Mouse (Mus musculus): ENCODE measurements around the gene Eya4. TPM values are rescaled to one million over a fixed set of nuclear protein-coding genes. Genes with fewer than 3 reads are reported as not detected.

Eya4 gene
- polyA plus RNA-seq, 1 experiment = 6.9 TPM

- Histone ChIP-seq H3K4me3 (ENCODE audit: low read depth, low read length) (no peak overlapping the region), H3K9me3 (replicated peaks; ENCODE audit: control insufficient read depth, insufficient read depth, low read length, poor library complexity, severe bottlenecking) (no peaks in the 10 kb centered on the region), H3K36me3 (ENCODE audit: control insufficient read depth, insufficient read depth, low read length, poor library complexity, severe bottlenecking) (no peaks in the 10 kb centered on the region), H3K9ac (ENCODE audit: low read depth, poor library complexity, severe bottlenecking) (no peak overlapping the region), H3K27me3 (ENCODE audit: control insufficient read depth, insufficient read depth, low read length, poor library complexity, severe bottlenecking) (no peaks in the 10 kb centered on the region), H3K27ac (ENCODE audit: insufficient read depth, low read length) (no peak overlapping the region), H3K4me1 (ENCODE audit: control insufficient read depth, insufficient read depth, low read length) (no peaks in the 10 kb centered on the region)
- TF ChIP-seq EP300 (IDR thresholded peaks at IDR 0.05; ENCODE audit: insufficient read depth, low read depth, low read length) (no peak), POLR2A (IDR thresholded peaks at IDR 0.05; ENCODE audit: insufficient read depth, low read length) (no peak), CTCF (IDR thresholded peaks at IDR 0.05; ENCODE audit: low read depth, low read length) (no peak)
These were observed 222.6 kb downstream of the Eya4 start for GRCm38 (mm10) chr10:23127947-23128346.

- Histone ChIP-seq H3K4me3 (ENCODE audit: low read depth, low read length) (no peak overlapping the region), H3K27me3 (ENCODE audit: control insufficient read depth, insufficient read depth, low read length, poor library complexity, severe bottlenecking) (no peaks in the 10 kb centered on the region), H3K27ac (ENCODE audit: insufficient read depth, low read length) (no peak overlapping the region), H3K36me3 (ENCODE audit: control insufficient read depth, insufficient read depth, low read length, poor library complexity, severe bottlenecking) (no peaks in the 10 kb centered on the region), H3K9me3 (replicated peaks; ENCODE audit: control insufficient read depth, insufficient read depth, low read length, poor library complexity, severe bottlenecking) (no peaks in the 10 kb centered on the region), H3K9ac (ENCODE audit: low read depth, poor library complexity, severe bottlenecking) (no peak overlapping the region), H3K4me1 (ENCODE audit: control insufficient read depth, insufficient read depth, low read length) (no peaks in the 10 kb centered on the region)
- no peak for TF ChIP-seq CTCF (IDR thresholded peaks at IDR 0.05; ENCODE audit: low read depth, low read length)
- no peak for TF ChIP-seq POLR2A (IDR thresholded peaks at IDR 0.05; ENCODE audit: insufficient read depth, low read length)
- no peak for TF ChIP-seq EP300 (IDR thresholded peaks at IDR 0.05; ENCODE audit: insufficient read depth, low read depth, low read length)
These were observed 223.4 kb downstream of the Eya4 start for GRCm38 (mm10) chr10:23127151-23127550.

- no peak for TF ChIP-seq CTCF (IDR thresholded peaks at IDR 0.05; ENCODE audit: low read depth, low read length)
- no peak for TF ChIP-seq POLR2A (IDR thresholded peaks at IDR 0.05; ENCODE audit: insufficient read depth, low read length)
- no peak for TF ChIP-seq EP300 (IDR thresholded peaks at IDR 0.05; ENCODE audit: insufficient read depth, low read depth, low read length)
- H3K4me1 ChIP-seq (ENCODE audit: control insufficient read depth, insufficient read depth, low read length) = no peaks in the 10 kb centered on the region
- H3K27ac ChIP-seq (ENCODE audit: insufficient read depth, low read length) = no peak overlapping the region
- H3K9ac ChIP-seq (ENCODE audit: low read depth, poor library complexity, severe bottlenecking) = no peak overlapping the region
- no peak overlapping the region for H3K4me3 ChIP-seq (ENCODE audit: low read depth, low read length)
- no peaks in the 10 kb centered on the region for H3K9me3 ChIP-seq (replicated peaks; ENCODE audit: control insufficient read depth, insufficient read depth, low read length, poor library complexity, severe bottlenecking)
- no peaks in the 10 kb centered on the region for H3K36me3 ChIP-seq (ENCODE audit: control insufficient read depth, insufficient read depth, low read length, poor library complexity, severe bottlenecking)
- H3K27me3 ChIP-seq (ENCODE audit: control insufficient read depth, insufficient read depth, low read length, poor library complexity, severe bottlenecking) = no peaks in the 10 kb centered on the region
These were observed 224.1 kb downstream of the Eya4 start for GRCm38 (mm10) chr10:23126529-23126928.

- no peaks in the 10 kb centered on the region for H3K27me3 ChIP-seq (ENCODE audit: control insufficient read depth, insufficient read depth, low read length, poor library complexity, severe bottlenecking)
- no peaks in the 10 kb centered on the region for H3K36me3 ChIP-seq (ENCODE audit: control insufficient read depth, insufficient read depth, low read length, poor library complexity, severe bottlenecking)
- TF ChIP-seq EP300 (IDR thresholded peaks at IDR 0.05; ENCODE audit: insufficient read depth, low read depth, low read length) = no peak
- no peak for TF ChIP-seq POLR2A (IDR thresholded peaks at IDR 0.05; ENCODE audit: insufficient read depth, low read length)
- no peak for TF ChIP-seq CTCF (IDR thresholded peaks at IDR 0.05; ENCODE audit: low read depth, low read length)
- H3K4me3 ChIP-seq (ENCODE audit: low read depth, low read length) = no peak overlapping the region
- no peak overlapping the region for H3K9ac ChIP-seq (ENCODE audit: low read depth, poor library complexity, severe bottlenecking)
- no peak overlapping the region for H3K27ac ChIP-seq (ENCODE audit: insufficient read depth, low read length)
- H3K9me3 ChIP-seq (replicated peaks; ENCODE audit: control insufficient read depth, insufficient read depth, low read length, poor library complexity, severe bottlenecking) = no peaks in the 10 kb centered on the region
- H3K4me1 ChIP-seq (ENCODE audit: control insufficient read depth, insufficient read depth, low read length) = no peaks in the 10 kb centered on the region
These were observed 230.1 kb downstream of the Eya4 start for GRCm38 (mm10) chr10:23120437-23120836.

- H3K9me3 ChIP-seq (replicated peaks; ENCODE audit: control insufficient read depth, insufficient read depth, low read length, poor library complexity, severe bottlenecking) = no peaks in the 10 kb centered on the region
- no peak overlapping the region for H3K4me3 ChIP-seq (ENCODE audit: low read depth, low read length)
- no peak overlapping the region for H3K27ac ChIP-seq (ENCODE audit: insufficient read depth, low read length)
- no peaks in the 10 kb centered on the region for H3K36me3 ChIP-seq (ENCODE audit: control insufficient read depth, insufficient read depth, low read length, poor library complexity, severe bottlenecking)
- H3K9ac ChIP-seq (ENCODE audit: low read depth, poor library complexity, severe bottlenecking) = no peak overlapping the region
- TF ChIP-seq CTCF (IDR thresholded peaks at IDR 0.05; ENCODE audit: low read depth, low read length) (peak; percentile 86), EP300 (IDR thresholded peaks at IDR 0.05; ENCODE audit: insufficient read depth, low read depth, low read length) (no peak)
- no peaks in the 10 kb centered on the region for H3K4me1 ChIP-seq (ENCODE audit: control insufficient read depth, insufficient read depth, low read length)
- H3K27me3 ChIP-seq (ENCODE audit: control insufficient read depth, insufficient read depth, low read length, poor library complexity, severe bottlenecking) = no peaks in the 10 kb centered on the region
These were observed 233.7 kb downstream of the Eya4 start for GRCm38 (mm10) chr10:23116786-23117410.

GRCm38 (mm10) chr10:23116063-23116462 is 234.5 kb downstream of the Eya4 start:
- no peaks in the 10 kb centered on the region for H3K27me3 ChIP-seq (ENCODE audit: control insufficient read depth, insufficient read depth, low read length, poor library complexity, severe bottlenecking)
- H3K36me3 ChIP-seq (ENCODE audit: control insufficient read depth, insufficient read depth, low read length, poor library complexity, severe bottlenecking) = no peaks in the 10 kb centered on the region
- H3K9me3 ChIP-seq (replicated peaks; ENCODE audit: control insufficient read depth, insufficient read depth, low read length, poor library complexity, severe bottlenecking) = no peaks in the 10 kb centered on the region
- H3K4me1 ChIP-seq (ENCODE audit: control insufficient read depth, insufficient read depth, low read length) = no peaks in the 10 kb centered on the region
- H3K9ac ChIP-seq (ENCODE audit: low read depth, poor library complexity, severe bottlenecking) = no peak overlapping the region
- H3K4me3 ChIP-seq (ENCODE audit: low read depth, low read length) = no peak overlapping the region
- no peak overlapping the region for H3K27ac ChIP-seq (ENCODE audit: insufficient read depth, low read length)
- TF ChIP-seq EP300 (IDR thresholded peaks at IDR 0.05; ENCODE audit: insufficient read depth, low read depth, low read length) (no peak), CTCF (IDR thresholded peaks at IDR 0.05; ENCODE audit: low read depth, low read length) (no peak), POLR2A (IDR thresholded peaks at IDR 0.05; ENCODE audit: insufficient read depth, low read length) (no peak)

Measured in ES-Bruce4 (cell line).